Mouse (Mus musculus) Muller cell, postnatal 12 days (primary cell): Measurements from ENCODE around the gene N4bp2l1.
A peak's percentile ranks its signal among the peaks of the same experiment; 100 is the strongest.

Experiments used
- DNase-seq: peaks from one replicate; pipeline ENCODE4 v3.0.0-alpha.2; 2015; ENCODE audit errors: inconsistent ontology term

Gene N4bp2l1

GRCm38 (mm10) chr5:150564426-150564825 is 32.6 kb downstream of the N4bp2l1 start:
- no peak for DNase-seq

GRCm38 (mm10) chr5:150561783-150562182 is 35.2 kb downstream of the N4bp2l1 start:
- no peak for DNase-seq

- DNase-seq: no peak
Measured at GRCm38 (mm10) chr5:150561376-150561775, 35.6 kb downstream of the N4bp2l1 start.

GRCm38 (mm10) chr5:150560851-150561250 is 36.1 kb downstream of the N4bp2l1 start:
- DNase-seq: no peak

- no peak for DNase-seq
Measured at GRCm38 (mm10) chr5:150559519-150560103, 37.4 kb downstream of the N4bp2l1 start.

GRCm38 (mm10) chr5:150551637-150552036 is 45.4 kb downstream of the N4bp2l1 start:
- no peak for DNase-seq

GRCm38 (mm10) chr5:150543184-150543583 is 53.8 kb downstream of the N4bp2l1 start:
- no peak for DNase-seq

- no peak for DNase-seq
Measured at GRCm38 (mm10) chr5:150541302-150541701, 55.7 kb downstream of the N4bp2l1 start.

- no peak for DNase-seq
Measured at GRCm38 (mm10) chr5:150525239-150525638, 71.7 kb downstream of the N4bp2l1 start.

- no peak for DNase-seq
Measured at GRCm38 (mm10) chr5:150522867-150523234, 74.1 kb downstream of the N4bp2l1 start.

GRCm38 (mm10) chr5:150521937-150522866 is 74.8 kb downstream of the N4bp2l1 start, which contains the start of gene Brca2:
TSS of gene Brca2 (plus strand) at chr5:150522630.
- DNase-seq: peak; percentile 93
